In the genomic region with DNA sequence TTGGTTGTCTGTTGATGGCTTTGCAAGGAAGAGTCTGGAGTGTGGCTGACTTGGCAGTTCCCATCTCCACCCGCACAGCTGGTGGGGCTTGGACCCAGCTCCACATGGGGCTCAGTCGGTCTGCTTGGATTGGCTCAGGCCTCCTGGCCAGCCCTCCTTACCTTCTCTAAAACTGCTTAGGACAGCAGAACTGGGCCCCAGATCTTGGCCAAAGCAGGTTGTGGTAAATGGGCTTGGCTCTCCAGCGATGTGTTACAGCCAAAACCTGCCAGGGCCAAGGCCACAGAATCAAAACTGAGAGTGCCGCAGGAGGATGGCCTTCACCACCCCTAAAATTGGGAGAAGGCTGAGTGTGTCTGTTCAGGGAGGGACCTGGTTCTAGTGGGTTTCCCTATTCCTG, we compare ENCODE assay signal across 19 mouse cellular contexts.
A peak's percentile ranks its signal among the peaks of the same experiment; 100 is the strongest.
DNase-seq lines count a peak whose midpoint lies in the region; ATAC-seq and TF ChIP-seq lines count a peak whose summit lies in the region.
"Had no signal": no experiment of that assay in that cellular context is flagged by ENCODE, and none has a peak within 500 bp of the region (broad histone marks: within the 10 kb centered on the region; RNA-seq: fewer than 3 reads in every experiment).

No protein-coding gene starts in this region.

- no peak overlapping the region for H3K9ac ChIP-seq in liver, adult 2 months (ENCODE audit: low read depth, low read length)
- H3K9ac ChIP-seq in liver, postnatal 0 days (replicated peaks) = no peak overlapping the region
- H3K9ac ChIP-seq: embryonic facial prominence, embryonic 13.5 days; liver, embryonic 13.5 days; lung, embryonic 15.5 days had no signal

- H3K27me3 ChIP-seq in liver, adult 2 months (ENCODE audit: control insufficient read depth, insufficient read depth, low read length) = no peaks in the 10 kb centered on the region
- H3K27me3 ChIP-seq in liver, postnatal 0 days (ENCODE audit: insufficient read depth, low read length) = no peaks in the 10 kb centered on the region
- H3K27me3 ChIP-seq: CH12.LX; embryonic facial prominence, embryonic 13.5 days; liver, embryonic 13.5 days; lung, embryonic 15.5 days had no signal

- H3K79me2 ChIP-seq in liver, adult 2 months (ENCODE audit: control insufficient read depth, insufficient read depth, low read length) = no peaks in the 10 kb centered on the region

- no peak overlapping the region for H3K4me2 ChIP-seq in liver, postnatal 0 days (ENCODE audit: low read depth, low read length)
- H3K4me2 ChIP-seq: embryonic facial prominence, embryonic 13.5 days; liver, embryonic 13.5 days; lung, embryonic 15.5 days; midbrain, embryonic 11.5 days had no signal

- TF ChIP-seq CTCF in liver, adult 2 months (IDR thresholded peaks at IDR 0.05; ENCODE audit: low read depth, low read length) = no peak
- no peak for TF ChIP-seq CTCF in liver, postnatal 0 days (IDR thresholded peaks at IDR 0.05; ENCODE audit: low read depth)

- H3K4me1 ChIP-seq in liver, adult 2 months (ENCODE audit: control insufficient read depth, insufficient read depth, low read length) = peaks cover 12% of the 10 kb centered on the region
- no peaks in the 10 kb centered on the region for H3K4me1 ChIP-seq in liver, postnatal 0 days (ENCODE audit: insufficient read depth)
- H3K4me1 ChIP-seq: liver, embryonic 13.5 days; lung, embryonic 15.5 days had no signal

- TF ChIP-seq POLR2A in liver, adult 2 months (IDR thresholded peaks at IDR 0.05; ENCODE audit: extremely low read depth, insufficient read depth, low read length) = no peak

- WGBS in liver, adult 2 months = 35% methylated on average over 4 of the region's 4 CpGs
- WGBS in liver, postnatal 0 days (ENCODE audit: insufficient replicate concordance) = 78% methylated on average over 4 of the region's 4 CpGs

- ATAC-seq in liver, postnatal 0 days = no peak
- ATAC-seq: forebrain, embryonic 16.5 days had no signal

- peaks cover 19% of the 10 kb centered on the region for H3K36me3 ChIP-seq in liver, adult 2 months (ENCODE audit: control insufficient read depth, insufficient read depth, low read length)
- 0 out of 2 replicates have a peak, but pooled peaks cover 3% of the 10 kb centered on the region for H3K36me3 ChIP-seq in liver, postnatal 0 days (replicated peaks; ENCODE audit: insufficient read depth, low read length)
- H3K36me3 ChIP-seq: embryonic facial prominence, embryonic 13.5 days; liver, embryonic 13.5 days; lung, embryonic 15.5 days had no signal

- DNase-seq in liver, adult 2 months (ENCODE audit: extremely low read depth, low read depth, low spot score) = peak; percentile 92
- no peak for DNase-seq in liver, postnatal 0 days
- peak; percentile 77 to 82 for DNase-seq in adrenal gland, postnatal 36 days
- peak; percentile 81 for DNase-seq in cerebellum, adult 9-10 months
- no peak for DNase-seq in kidney, adult 8-10 months
- DNase-seq in spleen, adult 12 weeks (ENCODE audit: low spot score) = no peak
- no peak for DNase-seq in Muller cell, postnatal 12 days (ENCODE audit: inconsistent ontology term)
- DNase-seq: gastrocnemius, postnatal 36 days; kidney, adult 2 months; kidney, postnatal 14 days; liver, embryonic 13.5 days; right cerebral cortex, postnatal 14 days; thymus, postnatal 36 days had no signal

- no peaks in the 10 kb centered on the region for H3K9me3 ChIP-seq in liver, postnatal 0 days (ENCODE audit: low read length)
- H3K9me3 ChIP-seq: embryonic facial prominence, embryonic 13.5 days; liver, embryonic 13.5 days; lung, embryonic 15.5 days had no signal

- no peak for TF ChIP-seq EP300 in liver, postnatal 0 days (IDR thresholded peaks at IDR 0.05; ENCODE audit: low read depth)

- H3K4me3 ChIP-seq in liver, adult 2 months (ENCODE audit: insufficient read depth, low read depth, low read length) = no peak overlapping the region
- no peak overlapping the region for H3K4me3 ChIP-seq in liver, postnatal 0 days (ENCODE audit: low read depth, low read length)
- H3K4me3 ChIP-seq: embryonic facial prominence, embryonic 13.5 days; liver, embryonic 13.5 days; lung, embryonic 15.5 days had no signal

- H3K27ac ChIP-seq in liver, adult 2 months (replicated peaks; ENCODE audit: insufficient read depth, low read depth, low read length) = no peak overlapping the region
- no peak overlapping the region for H3K27ac ChIP-seq in liver, postnatal 0 days (ENCODE audit: low read depth)
- H3K27ac ChIP-seq: embryonic facial prominence, embryonic 13.5 days; liver, embryonic 13.5 days; lung, embryonic 15.5 days; macrophage had no signal

Comparison
In these comparisons a context has a peak if more than half of its experiments do, and no peak if none do; other contexts are left out.
1. DNase-seq: peak in liver, adult 2 months (single experiment), adrenal gland, postnatal 36 days (2 of 2) and cerebellum, adult 9-10 months (single experiment); none in liver, postnatal 0 days (single experiment), kidney, adult 8-10 months (0 of 2), spleen, adult 12 weeks (single experiment) and Muller cell, postnatal 12 days (single experiment).